Mouse (Mus musculus) fibroblast of lung, adult 2 months (primary cell): ENCODE measurements around the gene Baiap2l1.

Experiments used
- DNase-seq: peaks from one replicate; pipeline ENCODE4 v3.0.0-alpha.2; 2011; ENCODE audit warnings: low read depth

Gene Baiap2l1

DNA sequence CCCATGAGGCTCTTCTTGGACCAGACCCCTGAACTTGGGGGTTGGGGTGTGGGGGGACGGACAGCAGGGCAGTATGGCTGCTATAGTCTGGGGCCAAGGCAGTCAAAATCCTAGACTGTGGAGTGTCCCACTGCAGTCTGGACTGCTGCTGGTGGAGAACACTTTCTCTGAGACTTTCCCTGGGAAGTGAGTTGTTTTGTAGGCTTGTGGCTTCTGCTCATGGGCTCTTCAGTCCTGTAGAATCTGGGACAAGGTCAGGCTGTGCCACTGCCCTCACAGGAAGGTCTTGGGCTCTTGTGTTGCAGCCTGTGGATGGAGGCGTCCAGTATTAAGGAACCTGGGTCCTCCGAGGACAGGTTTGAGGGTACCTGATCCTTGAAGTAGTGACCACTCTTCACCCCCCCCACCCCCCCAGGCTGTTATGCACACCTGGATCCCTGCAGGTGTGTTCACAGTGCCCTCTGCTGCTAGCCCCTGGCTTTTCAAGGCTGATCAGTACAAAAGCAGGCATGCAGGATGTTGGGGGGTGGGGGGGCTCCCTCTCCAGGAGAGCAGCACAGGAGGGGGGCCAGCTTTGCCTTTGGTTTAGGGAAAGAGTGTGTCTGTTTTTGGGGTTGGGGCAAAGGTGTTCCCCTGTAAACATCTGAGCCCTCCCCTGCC, 100.3 kb downstream of the Baiap2l1 start:
- no peak for DNase-seq

DNA sequence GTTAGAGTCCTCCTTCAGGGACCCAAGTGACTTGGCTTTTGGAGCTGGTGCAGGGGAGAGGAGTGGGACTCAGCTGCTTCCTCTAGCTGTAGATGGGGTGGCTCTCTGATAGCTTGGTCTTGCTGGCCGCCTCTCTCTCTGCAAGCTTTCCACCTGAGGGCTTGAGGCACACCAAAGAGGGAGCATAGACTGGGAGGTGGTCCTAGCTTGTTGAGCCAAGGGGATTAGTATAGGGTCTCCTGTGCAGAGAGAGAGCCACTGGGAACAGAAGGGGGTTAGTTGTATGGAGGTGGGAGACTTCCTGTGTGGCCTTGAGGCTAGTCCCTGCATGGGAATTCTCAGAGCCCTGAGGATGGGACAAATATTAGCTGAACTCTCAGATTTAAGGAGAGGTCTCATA, 101.0 kb downstream of the Baiap2l1 start:
- no peak for DNase-seq

DNA sequence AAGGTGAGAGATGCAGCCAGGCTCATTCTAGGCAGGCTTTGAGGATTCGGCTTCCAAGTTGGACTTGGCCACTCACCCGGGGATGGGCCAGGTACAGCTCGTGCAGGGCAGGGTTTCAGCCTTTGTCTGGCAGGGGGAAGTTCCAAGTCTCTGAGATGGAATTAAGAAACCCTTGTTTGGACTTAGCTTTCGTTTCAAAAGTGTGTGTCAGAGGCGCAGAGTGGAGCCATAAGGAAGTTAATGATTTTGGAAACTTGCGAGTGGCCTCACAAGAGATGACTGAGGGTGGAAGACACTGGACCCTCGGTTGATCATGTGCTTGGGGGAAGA, 101.4 kb downstream of the Baiap2l1 start:
- DNase-seq: no peak

DNA sequence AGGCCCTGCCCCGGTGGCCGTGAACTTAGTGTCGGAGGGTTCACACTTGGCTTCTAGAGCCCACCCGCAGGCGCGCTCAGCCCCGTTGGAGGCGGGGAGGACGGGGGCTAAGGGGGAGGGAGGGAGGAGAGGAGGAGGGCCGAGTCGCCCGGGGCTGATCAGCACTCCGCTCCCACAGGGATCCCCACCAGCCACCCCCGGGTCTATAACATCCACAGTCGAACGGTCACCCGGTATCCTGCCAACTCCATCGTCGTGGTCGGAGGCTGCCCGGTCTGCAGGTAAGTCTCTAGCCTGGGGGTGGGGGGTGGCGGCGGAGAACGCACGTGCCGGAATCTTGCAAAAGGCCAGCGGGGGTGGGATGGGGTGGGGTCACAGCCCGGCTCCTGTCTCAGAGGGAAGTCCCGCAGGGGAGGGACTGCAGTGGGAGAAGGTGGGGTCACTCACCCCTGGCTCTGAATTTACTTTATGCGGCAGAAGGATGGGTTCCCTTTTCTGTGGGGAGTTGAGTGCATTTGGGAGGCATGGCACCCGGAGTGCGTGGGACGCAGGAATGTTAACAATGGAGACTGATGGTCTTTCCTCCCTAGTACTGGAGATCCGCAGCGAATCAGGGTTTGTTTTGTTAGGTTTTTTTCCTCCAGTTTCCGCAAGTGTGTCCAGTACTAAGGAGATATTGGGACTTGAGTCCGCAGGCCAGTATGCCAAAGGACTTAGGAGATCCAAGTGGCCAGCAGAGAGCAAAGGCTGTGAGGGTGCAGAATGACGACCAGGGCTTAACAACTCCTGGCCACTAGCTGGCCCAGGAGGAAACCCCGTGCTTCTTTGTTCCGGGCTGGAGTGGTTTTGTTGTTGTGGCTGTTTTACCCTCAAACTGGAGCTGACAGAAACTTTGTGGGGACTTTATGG, 102.0 kb downstream of the Baiap2l1 start:
- no peak for DNase-seq

DNA sequence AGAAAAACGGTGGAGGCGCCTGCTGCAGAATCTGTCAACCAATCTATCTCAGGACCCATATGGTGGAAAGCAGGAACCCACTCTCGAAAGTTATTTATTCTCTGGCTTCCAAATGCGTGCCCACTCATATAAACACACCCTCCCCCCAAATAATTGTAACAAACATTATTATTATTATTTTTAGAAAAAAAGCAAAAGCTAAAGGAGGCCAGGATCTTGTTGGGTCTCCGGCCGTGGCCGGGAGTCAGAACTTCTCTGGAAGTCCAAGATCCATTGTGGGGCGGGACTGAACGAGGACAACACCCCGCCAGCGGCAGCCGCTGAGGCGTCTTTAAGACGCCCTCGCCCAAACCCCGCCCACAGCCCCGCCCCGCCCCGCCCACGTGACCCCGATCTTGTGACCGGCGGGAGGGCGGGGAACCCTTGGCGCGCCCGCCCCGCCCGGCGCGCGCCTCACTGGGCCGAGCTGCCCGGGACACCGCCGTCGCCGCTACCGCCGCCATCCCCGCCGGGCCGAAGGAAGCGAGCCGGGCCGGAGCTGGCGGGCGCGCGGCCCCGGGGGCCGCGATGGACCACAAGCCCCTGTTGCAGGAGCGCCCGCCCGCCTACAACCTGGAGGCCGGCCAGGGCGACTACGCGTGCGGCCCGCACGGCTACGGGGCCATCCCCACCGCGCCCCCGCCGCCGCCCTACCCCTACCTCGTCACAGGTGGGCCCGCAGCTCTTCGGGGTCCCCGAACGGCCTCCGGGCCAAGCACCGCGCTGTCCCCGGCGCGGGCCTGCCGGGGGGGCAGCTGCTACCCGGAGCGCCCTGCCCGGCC, 102.9 kb downstream of the Baiap2l1 start:
- DNase-seq: peak; percentile 54

DNA sequence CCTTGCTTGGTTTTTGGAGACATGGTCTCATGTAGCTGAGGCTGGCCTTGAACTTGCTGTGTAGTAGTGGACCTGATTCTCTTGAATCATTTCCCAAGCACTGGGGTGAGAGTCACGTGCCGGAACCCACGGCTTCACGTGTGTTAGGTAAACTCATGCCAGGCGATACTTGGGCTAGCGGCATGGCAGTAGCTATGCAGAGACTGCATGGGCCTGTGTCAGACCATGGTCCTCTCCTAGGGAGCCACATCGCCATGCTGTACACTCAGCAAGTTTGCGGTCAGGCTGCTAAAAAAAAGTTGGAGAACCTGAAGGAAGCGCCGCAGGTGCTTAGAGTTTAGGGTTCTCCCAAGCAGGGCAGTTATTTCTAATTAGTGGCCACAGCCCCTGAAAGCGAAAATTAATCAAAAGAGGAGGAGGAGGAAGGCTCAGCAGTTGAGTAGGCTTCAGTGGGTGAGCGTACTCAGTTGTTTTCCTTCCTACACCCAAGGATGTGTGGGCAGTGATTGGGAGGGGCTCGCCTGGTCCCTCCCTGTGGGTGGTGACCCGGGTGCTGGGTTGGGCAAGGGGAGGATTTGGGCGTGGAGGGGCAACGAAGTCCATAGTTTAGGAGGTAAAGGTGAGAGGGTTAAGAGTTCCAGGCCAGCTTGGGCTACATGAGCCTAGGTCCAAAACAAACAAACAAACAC, 103.6 kb downstream of the Baiap2l1 start:
- DNase-seq: peak; percentile 61

DNA sequence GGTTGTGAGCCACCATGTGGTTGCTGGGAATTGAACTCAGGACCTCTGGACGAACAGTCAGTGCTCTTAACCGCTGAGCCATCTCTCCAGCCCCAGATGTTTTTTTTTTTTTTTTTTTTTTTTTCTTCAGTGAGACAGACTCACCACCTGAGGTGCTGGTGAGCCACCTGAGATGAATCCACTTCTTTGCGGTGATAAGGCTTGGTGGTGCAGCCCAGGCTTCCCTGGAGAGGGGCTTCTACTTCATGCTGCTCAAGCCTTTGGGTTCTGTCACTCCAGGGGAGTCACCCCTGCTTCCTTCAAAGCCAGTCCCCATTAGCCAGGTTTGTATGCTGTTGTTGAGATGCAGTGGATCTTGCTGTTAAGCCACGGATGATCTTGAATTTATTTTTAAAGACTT, 104.7 kb downstream of the Baiap2l1 start:
- DNase-seq: no peak

DNA sequence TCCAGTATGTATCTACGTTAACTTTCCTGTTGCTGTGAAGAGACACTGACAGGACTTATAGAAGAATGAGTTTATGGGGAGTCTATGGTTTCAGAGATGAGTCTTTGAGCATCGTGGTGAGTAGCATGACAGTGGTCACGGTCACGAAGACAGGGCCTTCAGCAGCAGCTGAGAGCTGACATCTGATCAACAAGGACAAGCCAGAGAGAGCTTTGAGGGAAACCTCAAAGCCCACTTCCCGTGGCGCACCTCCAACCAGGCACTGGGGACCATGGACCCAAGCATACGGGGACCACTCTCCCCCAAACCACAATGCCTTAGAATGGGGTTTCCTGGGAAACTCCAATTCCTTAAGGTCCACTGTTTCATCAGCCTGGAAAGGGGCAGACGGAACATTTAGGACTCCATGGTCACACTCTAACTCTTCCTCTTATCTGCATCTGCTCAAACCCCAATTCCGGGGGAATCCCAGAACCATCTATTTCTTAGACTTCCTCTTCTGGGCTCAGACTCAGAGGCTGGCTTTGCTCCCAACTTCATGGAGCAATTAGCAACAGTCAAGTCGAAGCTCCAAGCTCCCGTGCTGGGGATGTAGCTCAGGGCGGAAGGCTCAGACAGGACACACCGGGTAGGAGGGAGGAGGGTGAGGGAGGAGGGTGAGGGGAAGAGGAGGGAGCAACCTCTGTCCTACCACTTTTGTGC, 105.9 kb downstream of the Baiap2l1 start:
- DNase-seq: no peak

DNA sequence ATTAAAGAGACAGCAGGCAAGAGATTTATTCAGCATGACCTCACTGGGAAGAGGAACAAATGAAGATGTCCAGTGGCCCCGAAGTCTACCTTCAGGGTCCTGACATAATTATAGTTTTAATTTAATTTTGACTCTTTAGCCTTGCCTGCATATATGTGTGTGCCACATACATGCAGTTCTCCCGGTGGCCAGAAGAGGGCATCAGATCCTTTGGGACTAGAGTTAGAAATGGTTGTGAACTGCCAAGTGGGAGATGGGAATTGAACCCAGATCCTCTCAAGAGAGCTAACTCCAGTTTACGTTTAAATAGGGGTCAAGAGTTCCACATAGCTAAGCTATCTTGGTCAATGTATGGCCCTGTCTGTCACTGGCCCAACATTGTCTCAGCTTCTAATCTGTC, 108.0 kb downstream of the Baiap2l1 start:
- DNase-seq: no peak

DNA sequence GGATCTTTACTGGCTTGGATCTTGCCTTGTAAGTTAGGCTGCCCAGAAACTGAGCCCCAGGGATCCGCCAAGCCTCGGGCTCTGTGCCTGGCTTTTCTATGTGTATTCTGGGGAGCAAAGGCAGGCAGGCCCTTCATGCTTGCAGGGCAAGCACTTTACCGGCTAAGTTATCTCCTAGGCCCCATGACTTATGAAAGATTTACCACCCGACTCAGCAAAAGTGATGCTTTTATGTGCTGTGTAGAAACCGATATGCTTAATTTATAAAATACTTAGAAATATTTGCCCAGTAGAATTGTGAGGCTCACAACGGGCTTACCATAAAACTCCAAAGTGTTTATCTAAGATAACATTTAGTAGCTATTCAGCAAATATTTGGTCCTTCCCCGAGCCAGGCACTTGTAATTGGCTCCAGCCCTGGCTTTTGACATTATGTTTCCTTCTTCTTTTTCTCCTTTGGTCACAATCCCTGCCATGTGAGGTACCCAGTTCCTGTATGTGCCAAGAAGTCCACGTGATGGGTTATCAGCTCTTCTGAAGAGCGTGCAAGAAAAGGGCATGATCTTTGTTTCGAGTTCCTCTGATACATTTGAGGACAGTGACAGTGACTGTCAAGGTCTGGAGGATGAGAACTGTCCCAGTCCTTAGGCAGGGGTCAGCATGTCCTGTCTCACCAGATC, 109.9 kb downstream of the Baiap2l1 start:
- no peak for DNase-seq

DNA sequence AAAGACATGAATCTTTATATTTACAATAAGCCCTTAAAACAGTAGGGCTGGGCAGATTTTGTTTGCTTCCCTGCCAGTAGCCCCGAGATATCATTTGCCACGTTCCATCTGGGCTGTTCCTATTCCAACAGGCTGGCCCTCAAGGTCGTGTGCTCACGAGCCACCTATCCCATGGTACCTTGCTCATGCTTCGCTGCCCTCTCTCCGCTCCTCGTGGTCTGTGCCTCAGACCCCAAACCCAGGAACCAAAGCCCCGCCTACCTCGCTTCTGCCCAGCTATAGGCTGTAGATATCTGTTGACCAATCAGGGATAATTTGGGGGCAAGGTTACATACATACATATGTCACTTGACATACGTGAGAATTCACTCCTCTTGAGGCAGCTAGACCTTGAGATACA, 110.6 kb downstream of the Baiap2l1 start:
- DNase-seq: no peak

DNA sequence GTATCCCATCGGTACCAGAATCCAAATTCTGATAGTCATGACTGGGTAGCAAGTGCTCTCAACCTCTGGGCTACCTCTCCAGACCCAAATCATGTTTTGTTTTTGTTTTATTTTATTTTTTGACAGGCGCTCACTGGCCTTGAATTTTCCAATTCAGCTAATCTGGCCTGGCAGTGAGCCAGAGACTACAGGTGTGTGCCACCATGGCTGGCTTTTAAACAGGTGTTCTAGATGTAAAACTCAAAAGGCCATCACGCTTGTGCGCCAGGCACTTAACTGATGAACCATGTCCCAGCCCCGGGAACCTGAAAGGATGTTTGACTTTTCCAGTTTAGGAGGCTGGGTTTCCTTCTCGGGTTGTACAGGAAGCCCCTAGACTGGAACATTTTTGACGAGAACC, 111.2 kb downstream of the Baiap2l1 start:
- DNase-seq: no peak

DNA sequence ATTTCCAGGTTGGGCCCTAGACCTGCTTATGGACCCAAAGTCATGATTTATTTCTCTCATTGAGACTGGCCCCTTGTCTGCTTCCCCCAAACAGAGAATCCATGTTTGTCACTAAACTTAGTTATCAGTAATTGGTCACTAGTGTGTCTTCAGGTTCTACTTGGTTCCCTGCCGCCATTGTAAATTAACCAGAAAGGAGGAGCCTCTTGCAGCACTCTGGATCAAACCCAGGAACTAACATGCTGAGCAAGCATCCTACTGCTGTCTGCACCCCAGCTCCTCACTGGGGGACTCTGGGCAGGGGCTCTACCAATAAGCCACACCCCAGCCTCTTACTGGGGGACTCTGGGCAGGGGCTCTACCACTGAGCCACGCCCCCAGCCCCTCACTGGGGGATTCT, 112.3 kb downstream of the Baiap2l1 start:
- DNase-seq: no peak

DNA sequence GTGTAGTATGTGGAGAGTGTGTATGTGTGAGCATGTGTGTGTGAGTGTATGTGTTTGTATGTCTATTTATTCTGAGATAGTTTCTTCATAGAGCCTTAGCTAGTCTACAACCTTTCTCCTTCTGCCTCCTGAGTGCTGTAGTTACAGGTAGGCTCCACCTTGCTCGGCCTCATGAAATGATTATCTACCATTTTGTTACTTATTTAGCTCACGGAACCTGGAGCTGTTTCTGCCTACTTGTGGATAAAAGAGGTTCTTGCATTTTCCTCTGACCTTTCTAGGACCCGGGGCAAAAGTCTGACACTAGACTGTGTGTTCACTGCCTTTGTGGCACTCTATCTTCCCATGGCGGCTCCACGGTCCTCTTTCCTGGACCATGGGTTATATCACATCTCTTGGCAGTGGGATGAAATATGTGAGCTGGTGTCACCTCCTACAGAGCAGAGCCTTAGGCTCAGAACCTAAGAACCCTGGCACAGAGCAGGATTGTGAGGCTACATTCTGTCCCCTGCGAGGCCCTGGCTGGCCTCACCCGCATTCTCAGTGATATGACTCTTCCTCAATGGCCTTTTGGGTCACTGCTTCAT, 113.9 kb downstream of the Baiap2l1 start, which contains the start of gene Bri3:
Bri3 (plus strand) TSS at position 537 of the 587 bp plus-strand sequence.
- no peak for DNase-seq

DNA sequence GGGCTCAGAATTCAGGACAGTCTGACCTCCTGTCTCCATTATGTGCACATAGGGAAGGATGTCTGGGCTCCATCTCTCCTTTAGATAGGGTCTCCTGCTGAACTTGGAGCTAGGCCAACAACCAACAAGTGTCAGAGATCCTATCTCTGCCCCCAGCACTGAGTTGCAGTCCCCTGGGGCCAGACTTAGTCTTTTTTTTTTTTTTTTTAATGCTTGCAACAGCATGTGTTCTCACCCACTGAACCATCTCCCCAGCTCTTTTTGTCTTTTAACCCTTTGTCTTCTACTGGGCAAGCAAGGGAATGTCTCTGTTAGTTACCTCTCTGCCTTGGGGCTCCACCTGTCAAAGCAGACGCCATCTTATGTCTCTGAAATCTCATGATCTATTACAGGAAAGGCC, 118.9 kb downstream of the Baiap2l1 start:
- no peak for DNase-seq

DNA sequence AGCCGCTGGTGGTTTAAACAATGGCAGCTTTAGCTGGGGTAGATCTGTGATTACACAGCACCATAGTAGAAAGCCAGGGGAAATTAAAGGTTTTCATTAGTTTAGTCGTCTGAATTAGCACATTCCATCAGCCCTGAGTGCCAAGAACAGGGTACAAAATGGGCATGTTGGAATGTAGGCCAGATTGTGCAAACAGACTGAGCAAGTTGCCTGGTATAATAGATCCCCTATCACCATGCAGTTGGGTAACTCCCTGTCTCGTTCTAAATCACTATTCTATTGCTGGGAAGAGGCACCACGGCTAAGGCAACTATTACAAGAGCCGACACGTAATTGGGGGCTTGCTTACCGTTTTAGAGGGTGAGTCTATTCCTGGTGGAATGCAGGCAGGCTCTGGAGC, 123.2 kb downstream of the Baiap2l1 start:
- DNase-seq: no peak

DNA sequence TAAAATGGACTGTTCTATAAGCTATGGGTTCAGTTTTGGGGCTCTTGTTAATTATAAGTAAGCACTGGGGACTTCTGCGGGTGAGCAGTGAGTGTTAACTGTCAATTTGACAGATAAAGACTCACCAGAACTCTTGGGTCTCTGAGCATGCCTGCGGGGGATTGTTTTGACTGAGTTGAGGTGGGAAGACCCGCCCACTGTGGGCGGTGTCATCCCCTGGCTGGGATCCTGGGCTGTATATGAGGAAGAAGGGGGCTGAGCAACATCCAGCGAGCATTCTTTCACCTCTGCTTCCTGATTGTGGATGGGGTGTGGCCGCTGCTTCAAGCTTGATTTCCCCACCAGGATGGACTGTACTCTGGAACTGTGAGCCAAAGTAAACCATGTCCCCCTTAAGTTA, 123.7 kb downstream of the Baiap2l1 start:
- no peak for DNase-seq

DNA sequence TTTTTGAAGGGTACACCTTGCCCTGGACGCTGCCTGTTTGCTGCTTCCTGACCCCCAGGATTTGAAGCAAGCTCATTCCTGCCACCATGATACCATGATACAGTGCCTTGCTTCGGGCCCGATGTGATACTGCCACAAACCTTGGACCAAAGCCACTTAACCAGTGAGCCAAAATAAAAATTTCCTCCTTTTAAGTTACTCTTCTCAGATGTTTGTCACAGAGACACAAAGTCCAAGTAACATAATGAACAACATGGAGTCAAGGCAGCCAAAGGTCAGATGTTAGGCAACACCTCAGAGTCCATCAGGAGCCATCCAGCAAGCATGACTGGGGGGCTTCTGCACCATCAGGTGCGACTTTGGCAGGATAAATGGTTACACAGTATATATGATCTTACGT, 125.4 kb downstream of the Baiap2l1 start:
- no peak for DNase-seq

DNA sequence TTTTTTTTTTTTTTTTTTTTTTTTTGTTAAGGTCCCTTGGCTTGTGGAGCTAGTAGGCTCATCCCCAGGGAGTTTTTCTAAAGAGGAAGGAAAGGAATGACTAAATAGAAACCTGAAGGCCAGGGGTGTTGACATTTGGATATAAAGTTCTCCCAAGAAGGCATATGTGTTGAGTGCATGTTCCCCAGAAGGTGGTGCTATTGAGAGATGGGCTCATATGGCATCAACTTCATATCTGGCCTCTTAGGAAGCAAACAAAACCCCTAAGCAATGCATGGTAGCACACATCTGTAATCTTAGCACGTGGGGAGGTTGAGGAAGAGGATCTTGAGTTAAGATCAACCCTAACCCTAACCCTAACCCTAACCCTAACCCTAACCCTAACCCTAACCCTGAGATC, 126.5 kb downstream of the Baiap2l1 start:
- no peak for DNase-seq

DNA sequence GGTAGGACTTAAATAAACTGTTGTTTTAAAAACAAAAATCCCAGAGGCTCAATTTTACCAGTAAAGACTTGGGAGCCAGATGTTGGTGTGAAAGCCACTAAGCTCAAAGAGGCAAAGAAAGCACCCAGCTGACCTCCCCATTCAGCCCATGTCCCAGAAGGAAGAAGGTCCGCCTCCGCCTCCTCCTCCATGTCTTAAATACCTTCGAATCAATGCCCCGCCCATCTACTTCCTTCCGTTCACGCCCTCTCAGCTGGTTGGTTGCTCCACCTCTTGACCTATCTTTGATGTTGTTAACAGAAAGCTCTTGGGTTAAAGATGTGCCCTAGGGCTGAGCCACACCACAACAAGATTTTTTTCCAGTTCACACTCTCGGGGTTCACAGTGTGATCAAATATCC, 127.7 kb downstream of the Baiap2l1 start:
- no peak for DNase-seq

DNA sequence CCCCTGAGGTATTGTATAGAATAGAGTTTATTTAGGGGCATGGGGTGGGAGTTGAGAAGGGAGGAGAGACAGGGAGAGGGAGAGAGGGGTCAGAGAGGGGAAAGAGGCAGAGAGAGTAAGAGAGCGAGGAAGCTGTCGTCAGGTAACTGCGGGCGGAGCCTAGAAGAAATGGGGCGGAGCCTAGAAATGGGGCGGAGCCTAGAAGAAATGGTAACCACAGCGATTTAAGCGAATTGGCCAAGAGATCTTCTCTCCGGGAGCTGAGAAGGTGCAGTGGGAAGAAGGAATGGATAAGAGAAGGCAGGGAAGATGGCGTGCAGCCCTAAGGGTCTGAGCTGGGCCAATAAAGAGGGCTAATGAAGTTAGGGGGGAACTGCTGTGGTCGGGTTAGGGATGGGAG, 131.7 kb downstream of the Baiap2l1 start:
- DNase-seq: no peak
